Mouse (Mus musculus): Measurements from ENCODE around the gene Lmx1b. TPM values are rescaled to one million over a fixed set of nuclear protein-coding genes. Genes with fewer than 3 reads are reported as not detected.

The Lmx1b gene
- polyA plus RNA-seq, 1 experiment from 2014 or later: 0.04 TPM

DNA sequence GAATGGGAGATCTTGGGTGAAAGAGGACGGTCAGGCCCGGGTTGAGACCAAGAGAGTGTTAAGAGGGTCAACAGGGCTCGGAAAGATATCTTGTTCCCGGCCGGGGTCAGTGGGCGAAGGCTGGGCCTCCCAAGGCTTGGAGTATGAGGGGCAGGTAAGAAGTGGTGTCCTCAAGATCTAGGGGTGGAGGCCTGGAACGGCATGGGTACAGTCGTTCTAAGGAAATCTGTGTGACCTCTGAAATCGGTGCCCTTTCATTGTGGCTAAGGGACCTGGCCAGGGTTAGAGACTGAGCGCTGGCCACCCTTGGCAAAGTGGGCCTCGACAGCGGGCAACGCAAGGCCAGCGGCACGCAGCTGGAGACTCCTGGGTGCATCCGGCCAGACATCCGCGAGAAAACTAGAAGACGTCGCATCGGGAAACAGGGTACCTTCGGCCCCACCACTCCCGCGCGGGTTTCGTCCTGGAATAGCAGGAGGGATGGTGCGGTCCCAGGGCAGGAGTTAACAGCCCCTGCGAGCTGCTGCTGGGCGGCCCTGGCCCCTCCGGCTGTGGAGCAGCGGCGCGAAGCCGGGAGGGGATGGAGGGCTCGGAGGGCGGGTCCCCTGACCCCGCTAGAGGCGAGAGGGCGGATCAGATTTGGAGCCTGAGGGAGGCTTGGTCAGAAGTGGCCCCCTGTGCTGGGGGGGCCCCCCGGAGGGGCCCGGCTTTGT, 1.7 kb upstream of the Lmx1b start:
- H3K27me3 ChIP-seq (replicated peaks): peaks cover 100% of the 10 kb centered on the region
- 1% methylated on average over 40 of the region's 41 CpGs for WGBS
- no peak overlapping the region; the same call in 1 of the 2 replicates for H3K4me3 ChIP-seq (replicated peaks)
- peaks cover 26% of the 10 kb centered on the region for H3K4me1 ChIP-seq
- H3K9ac ChIP-seq: no peak overlapping the region
- peak overlapping the region; percentile 32 for H3K4me2 ChIP-seq
- ATAC-seq (ENCODE audit: insufficient read depth, low FRiP score, low read depth): no peak
- no peaks in the 10 kb centered on the region for H3K9me3 ChIP-seq
- H3K27ac ChIP-seq: no peak overlapping the region
- H3K36me3 ChIP-seq: no peaks in the 10 kb centered on the region

DNA sequence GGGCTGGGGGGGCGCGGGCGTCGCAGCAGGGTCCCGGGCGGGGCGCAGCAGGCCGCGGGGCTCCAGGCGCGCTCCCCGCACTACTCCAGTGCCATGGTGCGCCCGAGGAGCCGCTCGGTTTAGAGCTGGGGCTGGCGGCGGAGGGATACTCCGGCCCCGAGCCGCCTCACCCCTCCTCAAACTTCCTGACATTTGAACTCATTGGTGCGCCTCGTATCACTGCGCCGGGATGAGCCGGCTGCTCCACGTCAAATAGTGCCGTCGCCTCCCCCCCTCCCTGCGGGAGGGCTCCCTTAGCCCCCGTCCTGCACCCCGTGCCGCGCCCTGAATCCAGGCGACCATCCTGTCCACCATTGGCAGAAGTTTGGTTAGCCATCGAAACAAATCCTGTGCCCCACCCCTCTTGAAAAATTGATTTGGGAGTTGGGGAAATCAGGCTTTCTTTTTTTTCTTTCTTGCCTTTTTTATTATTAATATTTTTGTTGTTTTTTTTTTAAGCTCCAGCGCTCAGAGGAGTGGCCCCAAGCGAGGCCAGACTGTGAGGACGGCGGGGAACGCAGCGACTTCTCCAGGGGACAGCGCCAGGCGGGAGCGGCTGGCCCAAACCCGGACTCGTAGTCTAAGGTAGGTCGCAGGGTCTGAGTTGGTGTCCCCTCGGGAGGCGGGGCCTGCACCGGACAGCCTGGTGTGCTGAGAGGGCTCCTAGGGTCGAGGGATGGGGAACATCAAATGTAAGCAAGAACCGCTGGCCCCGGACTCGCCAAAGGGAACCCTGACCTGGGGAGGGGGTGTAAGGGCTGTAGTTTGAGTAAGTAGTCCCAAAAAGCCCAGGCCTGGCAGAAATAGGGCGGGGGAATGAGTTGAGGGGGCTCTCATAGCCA, 907 bp upstream of the Lmx1b start:
- Histone ChIP-seq H3K27ac (no peak overlapping the region), H3K9ac (no peak overlapping the region), H3K4me1 (peaks cover 26% of the 10 kb centered on the region), H3K4me2 (peak overlapping the region; percentile 80), H3K27me3 (replicated peaks) (peaks cover 95% of the 10 kb centered on the region), H3K9me3 (no peaks in the 10 kb centered on the region), H3K36me3 (no peaks in the 10 kb centered on the region), H3K4me3 (replicated peaks) (peak overlapping the region; percentile 41)
- no peak for ATAC-seq (ENCODE audit: insufficient read depth, low FRiP score, low read depth)
- WGBS: 1% methylated on average over 54 of the region's 56 CpGs

DNA sequence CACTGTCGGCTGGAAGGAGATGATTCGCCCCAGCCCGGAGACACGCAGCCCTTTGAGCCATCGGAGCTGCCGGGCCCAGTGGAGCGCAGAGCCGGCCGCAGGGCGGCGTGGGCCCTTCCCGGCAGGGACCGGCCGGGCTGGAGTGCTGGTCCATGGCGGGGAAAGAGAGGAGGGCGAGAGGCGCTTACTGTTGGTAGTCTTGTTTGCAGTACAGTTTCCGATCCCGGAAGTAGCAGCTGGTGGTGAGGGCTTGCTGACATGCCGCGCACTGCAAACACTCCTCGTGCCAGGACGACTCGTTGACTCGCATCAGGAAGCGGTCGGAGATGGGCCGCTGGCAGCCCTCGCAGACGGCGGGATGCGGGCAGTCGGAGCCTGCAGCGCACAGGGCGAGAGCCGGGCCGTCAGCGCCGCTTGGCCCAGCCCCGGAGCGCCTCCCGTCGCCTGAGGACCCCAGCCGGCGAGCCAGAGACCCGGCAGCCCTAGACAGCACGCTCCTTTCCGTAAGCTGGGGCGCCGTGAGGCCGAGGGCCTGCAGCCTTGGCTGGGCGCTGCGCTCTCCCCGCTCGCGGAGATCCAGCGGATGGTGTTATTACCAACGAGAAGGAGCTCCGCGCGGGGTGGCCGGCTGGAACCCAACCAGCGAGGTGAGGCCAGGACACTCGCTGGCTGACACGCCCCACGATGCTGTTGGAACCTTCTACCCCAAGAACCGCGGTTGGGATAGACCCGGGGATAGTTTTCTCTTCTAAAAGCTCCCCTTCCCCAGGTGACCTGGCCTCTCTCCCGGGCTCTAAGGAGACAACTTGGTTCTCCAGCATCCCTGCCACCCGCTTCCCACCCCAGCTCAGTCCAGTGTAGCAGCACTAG, 775 bp downstream of the Lmx1b start:
- Histone ChIP-seq H3K36me3 (no peaks in the 10 kb centered on the region), H3K4me3 (replicated peaks) (peak overlapping the region; percentile 30), H3K4me1 (peaks cover 26% of the 10 kb centered on the region), H3K27me3 (replicated peaks) (peaks cover 95% of the 10 kb centered on the region), H3K9ac (no peak overlapping the region), H3K9me3 (no peaks in the 10 kb centered on the region), H3K27ac (no peak overlapping the region), H3K4me2 (peak overlapping the region; percentile 52)
- WGBS: 2% methylated on average over 71 of the region's 71 CpGs
- ATAC-seq (ENCODE audit: insufficient read depth, low FRiP score, low read depth): 0 out of 2 replicates have a peak, but pooled peaks have one; percentile 16

DNA sequence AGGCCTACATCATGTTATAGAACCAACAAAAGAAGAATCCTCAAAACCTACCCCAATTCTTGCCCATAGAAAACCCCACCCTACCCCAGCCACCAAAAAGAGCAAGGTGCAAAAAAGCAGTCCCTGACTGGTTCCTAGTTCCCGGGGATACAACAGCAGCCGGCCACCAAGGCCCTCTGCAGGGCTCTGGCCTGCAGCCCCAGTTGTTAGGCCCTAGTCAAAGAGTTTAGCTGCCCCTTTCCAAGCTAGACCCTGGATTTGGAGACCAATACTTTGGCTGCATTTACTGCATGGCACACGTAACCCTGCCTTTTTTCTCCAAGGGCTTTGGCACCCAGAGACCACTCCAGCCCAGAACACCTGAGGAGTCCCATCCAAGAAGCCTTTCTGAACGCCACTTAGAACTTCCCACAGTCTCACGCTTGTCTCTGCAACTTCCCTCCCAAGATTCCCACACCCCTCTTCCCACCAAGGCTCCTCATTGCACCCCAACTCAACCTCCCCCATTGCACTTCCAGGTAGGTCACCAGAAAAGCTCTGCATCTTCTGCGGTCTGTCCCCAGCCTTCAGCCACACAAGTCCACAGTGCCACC, 2.1 kb downstream of the Lmx1b start:
- 54% methylated on average over 6 of the region's 6 CpGs for WGBS
- no peak overlapping the region for H3K4me2 ChIP-seq

DNA sequence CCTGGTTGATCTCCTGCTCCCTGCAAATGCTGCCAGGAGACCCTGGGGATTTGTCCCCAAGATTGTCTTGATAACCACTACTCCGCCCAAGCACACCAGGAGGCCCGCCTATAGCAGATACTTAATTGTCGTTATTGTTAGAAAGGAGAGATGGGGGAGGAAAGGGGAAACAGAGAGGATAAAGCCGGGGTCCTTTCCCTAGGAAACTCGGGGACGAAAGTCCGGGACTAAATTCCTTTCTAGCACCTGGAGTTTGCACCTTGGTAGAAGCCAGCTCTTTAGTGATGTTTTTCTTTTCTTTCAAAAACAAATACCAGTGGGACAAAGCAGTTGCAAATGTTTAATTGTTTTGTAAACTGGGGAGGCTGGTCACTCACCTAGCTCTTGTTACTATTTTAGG, 3.0 kb downstream of the Lmx1b start:
- Histone ChIP-seq H3K27ac (no peak overlapping the region), H3K4me1 (peaks cover 24% of the 10 kb centered on the region), H3K9me3 (no peaks in the 10 kb centered on the region), H3K36me3 (no peaks in the 10 kb centered on the region), H3K27me3 (replicated peaks) (peaks cover 95% of the 10 kb centered on the region), H3K4me2 (no peak overlapping the region), H3K9ac (no peak overlapping the region), H3K4me3 (replicated peaks) (no peak overlapping the region)
- WGBS: 11% methylated on average over 7 of the region's 7 CpGs
- ATAC-seq (ENCODE audit: insufficient read depth, low FRiP score, low read depth): no peak

More for the DNA sequence above, 2.1 kb downstream of the Lmx1b start:
- no peak for ATAC-seq (ENCODE audit: insufficient read depth, low FRiP score, low read depth)
- Histone ChIP-seq H3K9ac (no peak overlapping the region), H3K36me3 (no peaks in the 10 kb centered on the region), H3K4me1 (peaks cover 26% of the 10 kb centered on the region), H3K27me3 (replicated peaks) (peaks cover 95% of the 10 kb centered on the region), H3K4me3 (replicated peaks) (no peak overlapping the region), H3K9me3 (no peaks in the 10 kb centered on the region), H3K27ac (no peak overlapping the region)

DNA sequence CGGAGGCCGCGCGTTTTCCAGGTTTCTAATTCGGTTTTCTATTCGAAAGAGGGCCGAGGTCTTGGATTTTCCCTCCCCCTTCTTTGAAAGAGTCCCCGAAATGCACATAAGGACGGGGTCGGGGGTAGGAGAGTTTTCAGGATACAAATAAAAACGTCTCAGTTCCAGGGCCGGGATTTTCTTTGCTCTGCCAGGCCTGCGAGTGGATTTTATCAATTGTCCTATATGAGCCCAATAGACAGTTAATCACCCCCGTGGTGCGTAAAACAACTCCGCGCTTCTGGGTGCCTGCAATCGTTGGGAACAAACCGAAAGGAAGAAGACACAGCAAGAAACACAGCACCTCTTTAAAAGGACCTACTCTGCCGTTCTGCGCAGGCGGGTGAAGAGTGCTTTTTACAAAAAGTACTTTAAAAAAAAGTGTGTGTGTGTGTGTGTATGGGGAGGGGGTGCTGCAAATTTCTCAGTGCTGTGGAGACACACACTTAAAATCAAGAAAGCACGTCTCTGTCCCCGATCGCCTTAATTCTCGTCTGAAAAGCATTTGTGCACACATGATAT, 3.6 kb downstream of the Lmx1b start:
- Histone ChIP-seq H3K9ac (no peak overlapping the region), H3K4me3 (replicated peaks) (no peak overlapping the region), H3K27me3 (replicated peaks) (peaks cover 95% of the 10 kb centered on the region), H3K9me3 (no peaks in the 10 kb centered on the region), H3K27ac (no peak overlapping the region), H3K36me3 (no peaks in the 10 kb centered on the region), H3K4me2 (no peak overlapping the region), H3K4me1 (peaks cover 22% of the 10 kb centered on the region)
- ATAC-seq (ENCODE audit: insufficient read depth, low FRiP score, low read depth): no peak
- 6% methylated on average over 26 of the region's 26 CpGs for WGBS

DNA sequence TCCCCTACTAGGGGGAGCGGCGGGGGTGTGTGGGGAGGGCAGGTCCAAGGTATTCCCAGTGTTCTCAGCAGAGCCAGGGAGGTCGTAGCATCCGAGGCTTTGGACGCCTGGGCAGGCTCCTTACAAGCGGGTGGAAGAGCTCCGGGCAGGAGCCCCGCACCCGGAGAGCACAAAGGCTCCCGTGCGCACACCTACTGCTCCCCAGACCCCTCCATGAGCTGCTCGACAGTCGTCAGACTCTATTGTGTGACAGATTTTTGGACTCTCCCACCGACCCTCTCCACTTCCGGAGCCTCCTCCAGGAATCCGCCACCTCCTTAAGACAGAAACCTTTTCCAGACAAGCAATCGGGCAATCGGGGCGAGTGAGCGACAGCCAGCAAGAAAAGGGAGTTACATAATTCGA, 4.2 kb downstream of the Lmx1b start:
- Histone ChIP-seq H3K4me3 (replicated peaks) (no peak overlapping the region), H3K36me3 (no peaks in the 10 kb centered on the region), H3K27me3 (replicated peaks) (peaks cover 95% of the 10 kb centered on the region), H3K9me3 (no peaks in the 10 kb centered on the region), H3K9ac (no peak overlapping the region), H3K27ac (no peak overlapping the region), H3K4me1 (peaks cover 28% of the 10 kb centered on the region), H3K4me2 (no peak overlapping the region)
- ATAC-seq (ENCODE audit: insufficient read depth, low FRiP score, low read depth): no peak
- WGBS: 3% methylated on average over 21 of the region's 21 CpGs

DNA sequence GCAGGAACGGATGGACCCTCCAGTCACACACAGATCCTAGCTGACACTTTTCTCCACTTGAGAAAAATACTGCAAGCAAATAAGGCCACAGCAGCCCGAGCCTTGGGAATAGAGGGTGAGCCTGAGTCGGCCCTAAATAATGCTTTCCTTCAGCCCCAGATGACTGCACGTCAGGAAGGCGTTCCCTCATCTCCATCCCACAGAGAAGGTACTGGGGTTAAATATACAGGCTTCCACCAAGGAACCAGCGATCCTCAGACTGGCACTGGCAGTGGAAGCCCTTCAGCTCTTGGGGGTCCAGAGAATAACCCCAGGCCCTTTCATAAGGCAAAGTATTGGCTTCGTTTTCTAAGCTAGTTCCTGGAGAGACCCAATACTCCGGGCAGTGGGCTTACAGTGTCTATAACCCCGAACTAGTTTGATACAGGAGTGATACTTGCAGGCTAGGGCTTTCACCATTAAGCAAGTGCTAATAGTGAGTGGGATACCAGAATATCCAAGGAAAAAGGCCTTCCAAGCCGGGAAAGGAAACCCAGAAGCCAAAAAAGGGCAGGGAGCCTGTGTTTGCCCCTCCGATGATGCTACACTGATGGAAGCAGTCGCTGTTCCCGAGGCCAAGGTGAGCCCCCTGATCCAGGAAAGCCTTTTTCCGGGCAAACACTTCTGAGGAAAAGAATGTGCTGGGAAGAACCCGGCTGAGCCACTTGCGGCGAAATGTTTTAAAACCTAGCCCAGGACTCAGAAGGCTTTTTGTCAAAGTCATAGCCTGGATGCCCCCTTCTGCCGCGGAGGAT, 4.8 kb downstream of the Lmx1b start:
- peaks cover 22% of the 10 kb centered on the region for H3K4me1 ChIP-seq
- peaks cover 95% of the 10 kb centered on the region for H3K27me3 ChIP-seq (replicated peaks)
- H3K9me3 ChIP-seq: no peaks in the 10 kb centered on the region
- 5% methylated on average over 19 of the region's 19 CpGs for WGBS
- H3K27ac ChIP-seq: no peak overlapping the region
- no peak for ATAC-seq (ENCODE audit: insufficient read depth, low FRiP score, low read depth)
- no peak overlapping the region for H3K4me2 ChIP-seq
- H3K4me3 ChIP-seq (replicated peaks): no peak overlapping the region
- no peak overlapping the region for H3K9ac ChIP-seq
- no peaks in the 10 kb centered on the region for H3K36me3 ChIP-seq

DNA sequence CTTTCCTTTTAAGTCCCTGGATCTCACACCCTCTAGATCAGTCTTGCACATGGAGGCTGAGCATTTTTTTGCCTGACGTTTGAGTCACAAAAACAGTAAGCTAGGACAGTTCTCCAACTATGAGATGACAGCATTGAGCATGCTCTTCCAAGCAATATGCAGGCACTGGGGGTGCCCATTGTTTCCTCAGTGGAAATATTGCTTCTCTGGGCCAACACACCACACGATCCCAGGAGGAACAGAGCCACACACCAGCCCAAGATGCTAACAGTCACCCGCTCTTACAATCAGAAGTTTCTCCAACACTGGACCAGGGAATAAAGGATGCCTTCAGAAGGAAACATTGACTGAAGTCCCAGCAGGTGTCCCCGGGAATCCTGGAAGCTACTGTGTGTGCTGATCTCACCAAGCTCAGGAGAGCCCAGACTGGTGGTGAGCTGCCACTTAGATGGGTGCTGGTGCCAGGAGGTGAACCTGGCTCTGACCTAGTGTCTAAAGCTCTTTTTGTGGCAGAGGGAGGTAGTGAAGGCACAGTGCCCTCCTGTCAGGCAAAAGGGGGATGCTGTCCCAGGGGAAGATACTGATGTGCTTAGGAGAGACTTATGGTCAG, 5.7 kb downstream of the Lmx1b start:
- peaks cover 15% of the 10 kb centered on the region for H3K4me1 ChIP-seq
- H3K9me3 ChIP-seq: no peaks in the 10 kb centered on the region
- H3K4me3 ChIP-seq (replicated peaks): no peak overlapping the region
- no peak overlapping the region for H3K27ac ChIP-seq
- WGBS: 19% methylated on average over 4 of the region's 4 CpGs
- no peak for ATAC-seq (ENCODE audit: insufficient read depth, low FRiP score, low read depth)
- H3K36me3 ChIP-seq: no peaks in the 10 kb centered on the region
- peaks cover 95% of the 10 kb centered on the region for H3K27me3 ChIP-seq (replicated peaks)
- no peak overlapping the region for H3K9ac ChIP-seq
- no peak overlapping the region for H3K4me2 ChIP-seq

DNA sequence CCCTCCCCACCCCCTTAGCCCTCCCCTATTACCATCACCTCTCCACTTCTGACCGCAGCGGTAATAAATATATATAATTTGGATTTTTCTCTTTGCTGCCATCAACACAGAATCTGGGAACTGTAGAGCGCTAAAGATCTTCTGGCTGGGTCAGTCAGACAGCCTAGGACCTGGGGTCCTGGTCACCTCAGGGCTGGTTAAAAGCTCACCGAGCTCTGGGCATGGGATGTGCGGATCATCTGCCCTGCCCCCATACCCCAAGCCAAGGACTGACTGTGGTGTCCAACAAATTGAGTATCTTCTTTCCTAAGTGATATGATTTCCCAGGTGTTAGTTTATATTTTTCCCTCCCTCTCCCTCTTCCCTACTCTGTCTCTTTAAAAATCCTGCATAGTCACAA, 6.4 kb downstream of the Lmx1b start:
- ATAC-seq (ENCODE audit: insufficient read depth, low FRiP score, low read depth): no peak
- Histone ChIP-seq H3K36me3 (no peaks in the 10 kb centered on the region), H3K27me3 (replicated peaks) (peaks cover 95% of the 10 kb centered on the region), H3K4me3 (replicated peaks) (no peak overlapping the region), H3K4me1 (0 out of 2 replicates have a peak, but pooled peaks cover 9% of the 10 kb centered on the region), H3K4me2 (no peak overlapping the region), H3K9ac (no peak overlapping the region), H3K27ac (no peak overlapping the region), H3K9me3 (no peaks in the 10 kb centered on the region)
- WGBS: 18% methylated on average over 5 of the region's 5 CpGs

Data from stomach, embryonic 15.5 days (tissue).